Mouse (Mus musculus): ENCODE measurements at regions not wholly inside any gene's neighbourhood (a gene's known extent, or its start where the extent isn't known, plus 50 kb on each side); places are given as distances from the start of the nearest gene placed in this dataset.

GRCm38 (mm10) chr13:26272850-26273249 is 497.1 kb downstream of the Hdgfl1 start:
- WGBS, result 80% methylated on average over 3 of the region's 3 CpGs

GRCm38 (mm10) chr13:26267501-26267900 is 502.5 kb downstream of the Hdgfl1 start:
- Histone ChIP-seq H3K9ac (ENCODE audit: low read length) (no peak overlapping the region), H3K36me3 (ENCODE audit: control insufficient read depth, insufficient read depth, low read length) (no peaks in the 10 kb centered on the region), H3K4me2 (ENCODE audit: low read length) (no peak overlapping the region), H3K27ac (ENCODE audit: low read depth) (no peak overlapping the region), H3K9me3 (ENCODE audit: control insufficient read depth, low read length) (no peaks in the 10 kb centered on the region), H3K27me3 (replicated peaks; ENCODE audit: control insufficient read depth, insufficient read depth, low read length) (no peaks in the 10 kb centered on the region), H3K4me3 (ENCODE audit: low read depth, low read length) (no peak overlapping the region), H3K4me1 (replicated peaks; ENCODE audit: control insufficient read depth, insufficient read depth, low read length) (no peaks in the 10 kb centered on the region)
- 88% methylated on average over 2 of the region's 2 CpGs for WGBS
- no peak for ATAC-seq (replicated peaks; ENCODE audit: low FRiP score, low TSS enrichment, low read depth)
- DNase-seq (ENCODE audit: low spot score), result no peak

More at GRCm38 (mm10) chr13:26272850-26273249, 497.1 kb downstream of the Hdgfl1 start:
- Histone ChIP-seq H3K4me3 (ENCODE audit: low read depth, low read length) (no peak overlapping the region), H3K27ac (ENCODE audit: low read depth) (no peak overlapping the region), H3K9me3 (ENCODE audit: control insufficient read depth, low read length) (no peaks in the 10 kb centered on the region), H3K27me3 (replicated peaks; ENCODE audit: control insufficient read depth, insufficient read depth, low read length) (no peaks in the 10 kb centered on the region), H3K36me3 (ENCODE audit: control insufficient read depth, insufficient read depth, low read length) (no peaks in the 10 kb centered on the region), H3K4me2 (ENCODE audit: low read length) (no peak overlapping the region), H3K9ac (ENCODE audit: low read length) (no peak overlapping the region), H3K4me1 (replicated peaks; ENCODE audit: control insufficient read depth, insufficient read depth, low read length) (no peaks in the 10 kb centered on the region)
- no peak for DNase-seq (ENCODE audit: low spot score)
- no peak for ATAC-seq (replicated peaks; ENCODE audit: low FRiP score, low TSS enrichment, low read depth)

GRCm38 (mm10) chr13:26235941-26236340 is 534.0 kb downstream of the Hdgfl1 start:
- Histone ChIP-seq H3K4me1 (replicated peaks; ENCODE audit: control insufficient read depth, insufficient read depth, low read length) (no peaks in the 10 kb centered on the region), H3K9ac (ENCODE audit: low read length) (no peak overlapping the region), H3K27me3 (replicated peaks; ENCODE audit: control insufficient read depth, insufficient read depth, low read length) (no peaks in the 10 kb centered on the region), H3K27ac (ENCODE audit: low read depth) (no peak overlapping the region), H3K9me3 (ENCODE audit: control insufficient read depth, low read length) (no peaks in the 10 kb centered on the region), H3K4me2 (ENCODE audit: low read length) (no peak overlapping the region), H3K36me3 (ENCODE audit: control insufficient read depth, insufficient read depth, low read length) (no peaks in the 10 kb centered on the region), H3K4me3 (ENCODE audit: low read depth, low read length) (no peak overlapping the region)
- no peak for ATAC-seq (replicated peaks; ENCODE audit: low FRiP score, low TSS enrichment, low read depth)
- WGBS, result 79% methylated on average over 5 of the region's 5 CpGs
- no peak for DNase-seq (ENCODE audit: low spot score)

- DNase-seq (ENCODE audit: low spot score) (no peak), ATAC-seq (replicated peaks; ENCODE audit: low FRiP score, low TSS enrichment, low read depth) (no peak)
- H3K27ac ChIP-seq (ENCODE audit: low read depth), result no peak overlapping the region
- no peaks in the 10 kb centered on the region for H3K36me3 ChIP-seq (ENCODE audit: control insufficient read depth, insufficient read depth, low read length)
- no peak overlapping the region for H3K4me3 ChIP-seq (ENCODE audit: low read depth, low read length)
- no peak overlapping the region for H3K4me2 ChIP-seq (ENCODE audit: low read length)
- H3K9ac ChIP-seq (ENCODE audit: low read length), result no peak overlapping the region
- no peaks in the 10 kb centered on the region for H3K27me3 ChIP-seq (replicated peaks; ENCODE audit: control insufficient read depth, insufficient read depth, low read length)
- H3K4me1 ChIP-seq (replicated peaks; ENCODE audit: control insufficient read depth, insufficient read depth, low read length), result no peaks in the 10 kb centered on the region
- H3K9me3 ChIP-seq (ENCODE audit: control insufficient read depth, low read length), result no peaks in the 10 kb centered on the region
- WGBS, result 10% methylated on average over 1 of the region's 1 CpGs
Observed at GRCm38 (mm10) chr13:26234703-26235102, 535.3 kb downstream of the Hdgfl1 start.

- Histone ChIP-seq H3K9me3 (ENCODE audit: control insufficient read depth, low read length) (no peaks in the 10 kb centered on the region), H3K27me3 (replicated peaks; ENCODE audit: control insufficient read depth, insufficient read depth, low read length) (no peaks in the 10 kb centered on the region), H3K9ac (ENCODE audit: low read length) (no peak overlapping the region), H3K4me3 (ENCODE audit: low read depth, low read length) (no peak overlapping the region), H3K4me2 (ENCODE audit: low read length) (no peak overlapping the region), H3K36me3 (ENCODE audit: control insufficient read depth, insufficient read depth, low read length) (no peaks in the 10 kb centered on the region), H3K4me1 (replicated peaks; ENCODE audit: control insufficient read depth, insufficient read depth, low read length) (no peaks in the 10 kb centered on the region), H3K27ac (ENCODE audit: low read depth) (no peak overlapping the region)
- ATAC-seq (replicated peaks; ENCODE audit: low FRiP score, low TSS enrichment, low read depth) (no peak), DNase-seq (ENCODE audit: low spot score) (no peak)
- WGBS, result 65% methylated on average over 3 of the region's 3 CpGs
Observed at GRCm38 (mm10) chr13:26217299-26217698, 552.7 kb downstream of the Hdgfl1 start.

- Histone ChIP-seq H3K27ac (ENCODE audit: low read depth) (no peak overlapping the region), H3K27me3 (replicated peaks; ENCODE audit: control insufficient read depth, insufficient read depth, low read length) (no peaks in the 10 kb centered on the region), H3K4me1 (replicated peaks; ENCODE audit: control insufficient read depth, insufficient read depth, low read length) (no peaks in the 10 kb centered on the region), H3K4me2 (ENCODE audit: low read length) (no peak overlapping the region), H3K36me3 (ENCODE audit: control insufficient read depth, insufficient read depth, low read length) (no peaks in the 10 kb centered on the region), H3K9ac (ENCODE audit: low read length) (no peak overlapping the region), H3K4me3 (ENCODE audit: low read depth, low read length) (no peak overlapping the region), H3K9me3 (ENCODE audit: control insufficient read depth, low read length) (no peaks in the 10 kb centered on the region)
- ATAC-seq (replicated peaks; ENCODE audit: low FRiP score, low TSS enrichment, low read depth) (no peak), DNase-seq (ENCODE audit: low spot score) (no peak)
Observed at GRCm38 (mm10) chr13:26216579-26216978, 553.4 kb downstream of the Hdgfl1 start.

GRCm38 (mm10) chr13:26205532-26206105 is 564.3 kb downstream of the Hdgfl1 start:
- H3K9ac ChIP-seq (ENCODE audit: low read length), result no peak overlapping the region

GRCm38 (mm10) chr13:26194646-26195045 is 575.3 kb downstream of the Hdgfl1 start:
- Histone ChIP-seq H3K9ac (ENCODE audit: low read length) (no peak overlapping the region), H3K4me2 (ENCODE audit: low read length) (no peak overlapping the region), H3K27ac (ENCODE audit: low read depth) (no peak overlapping the region), H3K9me3 (ENCODE audit: control insufficient read depth, low read length) (no peaks in the 10 kb centered on the region), H3K4me1 (replicated peaks; ENCODE audit: control insufficient read depth, insufficient read depth, low read length) (no peaks in the 10 kb centered on the region), H3K4me3 (ENCODE audit: low read depth, low read length) (no peak overlapping the region), H3K27me3 (replicated peaks; ENCODE audit: control insufficient read depth, insufficient read depth, low read length) (no peaks in the 10 kb centered on the region), H3K36me3 (ENCODE audit: control insufficient read depth, insufficient read depth, low read length) (no peaks in the 10 kb centered on the region)
- DNase-seq (ENCODE audit: low spot score) (no peak), ATAC-seq (replicated peaks; ENCODE audit: low FRiP score, low TSS enrichment, low read depth) (no peak)
- 90% methylated on average over 4 of the region's 4 CpGs for WGBS

More at GRCm38 (mm10) chr13:26205532-26206105, 564.3 kb downstream of the Hdgfl1 start:
- no peak overlapping the region for H3K4me2 ChIP-seq (ENCODE audit: low read length)
- ATAC-seq (replicated peaks; ENCODE audit: low FRiP score, low TSS enrichment, low read depth) (peak; percentile 50; the same call in 1 of the 2 replicates), DNase-seq (ENCODE audit: low spot score) (no peak)
- WGBS, result 63% methylated on average over 1 of the region's 1 CpGs
- H3K4me1 ChIP-seq (replicated peaks; ENCODE audit: control insufficient read depth, insufficient read depth, low read length), result no peaks in the 10 kb centered on the region; the same call in 1 of the 2 replicates
- H3K27ac ChIP-seq (ENCODE audit: low read depth), result no peak overlapping the region
- H3K27me3 ChIP-seq (replicated peaks; ENCODE audit: control insufficient read depth, insufficient read depth, low read length), result no peaks in the 10 kb centered on the region
- no peaks in the 10 kb centered on the region for H3K36me3 ChIP-seq (ENCODE audit: control insufficient read depth, insufficient read depth, low read length)
- H3K9me3 ChIP-seq (ENCODE audit: control insufficient read depth, low read length), result no peaks in the 10 kb centered on the region
- no peak overlapping the region for H3K4me3 ChIP-seq (ENCODE audit: low read depth, low read length)

GRCm38 (mm10) chr13:26183879-26184278 is 586.1 kb downstream of the Hdgfl1 start:
- no peak overlapping the region for H3K4me2 ChIP-seq (ENCODE audit: low read length)
- no peak overlapping the region for H3K4me3 ChIP-seq (ENCODE audit: low read depth, low read length)
- no peak overlapping the region for H3K27ac ChIP-seq (ENCODE audit: low read depth)
- ATAC-seq (replicated peaks; ENCODE audit: low FRiP score, low TSS enrichment, low read depth), result no peak
- 86% methylated on average over 4 of the region's 4 CpGs for WGBS
- DNase-seq (ENCODE audit: low spot score), result no peak
- H3K36me3 ChIP-seq (ENCODE audit: control insufficient read depth, insufficient read depth, low read length), result no peaks in the 10 kb centered on the region
- no peaks in the 10 kb centered on the region for H3K9me3 ChIP-seq (ENCODE audit: control insufficient read depth, low read length)
- no peak overlapping the region for H3K9ac ChIP-seq (ENCODE audit: low read length)
- H3K27me3 ChIP-seq (replicated peaks; ENCODE audit: control insufficient read depth, insufficient read depth, low read length), result no peaks in the 10 kb centered on the region
- H3K4me1 ChIP-seq (replicated peaks; ENCODE audit: control insufficient read depth, insufficient read depth, low read length), result no peaks in the 10 kb centered on the region
